Mouse (Mus musculus): ENCODE data around the gene Cnpy3. TPM values are rescaled to one million over a fixed set of nuclear protein-coding genes. Genes with fewer than 3 reads are reported as not detected.
"Not testable (repeated sequence)": the region's sequence is repeated elsewhere in the genome, so short reads cannot be mapped to it uniquely, and the experiment has no call there.

The Cnpy3 gene
- 79.1 and 88.9 TPM in 2 replicates for total RNA-seq (2014; rRNA removed)
- polyA plus RNA-seq (2015; fragmentation: Nextera tagmentation; extraction: Ambion mirVana), result 70.9 and 72.4 TPM in 2 replicates

DNA sequence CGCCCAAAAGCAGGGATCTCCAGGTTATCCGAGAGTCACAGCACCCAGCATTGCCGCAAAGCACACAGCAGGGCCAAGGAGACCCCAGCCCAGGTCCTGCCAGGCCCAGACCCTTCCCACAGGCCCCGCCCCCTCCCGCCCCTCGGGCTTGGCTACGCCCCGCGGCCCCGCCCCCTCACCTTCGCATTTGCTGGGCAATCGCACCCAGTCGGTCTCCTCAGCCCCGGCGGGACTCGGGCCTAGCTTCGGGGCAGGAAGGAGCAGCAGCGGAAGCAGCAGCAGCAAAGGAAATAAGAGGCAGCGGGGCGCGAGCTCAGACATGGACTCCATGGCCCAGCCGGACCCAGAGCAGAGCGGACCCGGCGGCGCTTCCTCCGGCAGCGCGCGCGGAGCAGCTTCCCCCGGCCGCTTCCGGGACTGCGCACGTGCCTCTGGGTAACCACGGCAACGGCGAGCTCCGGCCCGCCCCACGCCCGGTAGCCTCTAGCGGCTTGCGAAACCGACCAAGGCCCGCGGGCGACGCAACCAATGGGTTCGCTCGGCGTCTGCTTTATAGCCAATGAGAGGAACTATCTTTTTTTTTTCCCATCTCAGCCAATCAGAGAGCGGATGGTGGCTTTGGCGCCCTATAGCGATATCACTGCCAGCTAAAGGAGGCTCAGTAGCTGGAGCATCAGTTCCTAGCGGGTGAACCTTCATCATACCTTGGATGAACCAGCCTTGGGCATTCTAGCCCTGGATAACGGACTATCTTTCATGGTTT lies at the start of gene Cnpy3:
Gene Cnpy3, minus strand, starts transcription at position 421 of the 763 bp plus-strand sequence.
- peaks cover 7% of the 10 kb centered on the region; the same call in 1 of the 2 replicates for H3K4me1 ChIP-seq (ENCODE audit: insufficient read depth, low read length)
- ATAC-seq (peak; percentile 99), DNase-seq (ENCODE audit: low spot score) (peak; percentile 99)
- peak within 1 kb of the TSS; percentile 90 for H3K9ac ChIP-seq (replicated peaks; ENCODE audit: low read length)
- TF ChIP-seq CTCF (IDR thresholded peaks at IDR 0.05; ENCODE audit: low read depth), result no peak; the same call in 1 of the 2 replicates
- peak within 1 kb of the TSS; percentile 82 for H3K4me3 ChIP-seq (ENCODE audit: low read length)
- H3K27me3 ChIP-seq (ENCODE audit: insufficient read depth, low read length), result no peaks in the 10 kb centered on the region
- no peaks in the 10 kb centered on the region for H3K9me3 ChIP-seq (ENCODE audit: low read length)
- H3K4me2 ChIP-seq (ENCODE audit: low read depth, low read length), result peak within 1 kb of the TSS; percentile 67
- no peaks in the 10 kb centered on the region for H3K36me3 ChIP-seq (ENCODE audit: insufficient read depth, low read length)
- WGBS, result under 1% methylated on average over 58 of the region's 58 CpGs
- H3K27ac ChIP-seq, result peak within 1 kb of the TSS; percentile 95

DNA sequence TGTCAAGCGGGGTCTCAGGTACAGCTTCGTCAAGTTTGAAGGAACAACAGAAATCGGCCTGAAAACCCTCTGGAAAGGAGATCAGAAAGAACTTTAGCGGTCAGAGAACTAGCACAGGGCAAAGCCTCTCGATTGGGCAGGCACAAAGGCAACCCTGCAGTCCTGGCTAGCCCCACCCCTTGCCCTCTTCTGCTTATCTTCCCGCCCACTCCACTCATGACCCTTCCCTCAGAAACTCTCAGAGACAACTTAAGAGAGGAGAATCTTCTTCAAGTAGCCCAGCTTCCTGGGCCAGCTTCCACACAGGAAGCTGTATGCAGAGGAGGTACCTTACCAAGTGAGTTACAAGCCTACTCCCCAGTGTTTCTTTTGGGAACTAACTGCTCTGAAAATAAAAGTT lies 49.7 kb upstream of the Cnpy3 start:
- 87% methylated on average over 6 of the region's 6 CpGs for WGBS
- Histone ChIP-seq H3K4me3 (ENCODE audit: low read length) (no peak overlapping the region), H3K9ac (replicated peaks; ENCODE audit: low read length) (no peak overlapping the region), H3K36me3 (ENCODE audit: insufficient read depth, low read length) (peaks cover 30% of the 10 kb centered on the region), H3K4me2 (ENCODE audit: low read depth, low read length) (no peak overlapping the region), H3K4me1 (ENCODE audit: insufficient read depth, low read length) (no peaks in the 10 kb centered on the region), H3K9me3 (ENCODE audit: low read length) (no peaks in the 10 kb centered on the region), H3K27me3 (ENCODE audit: insufficient read depth, low read length) (no peaks in the 10 kb centered on the region), H3K27ac (no peak overlapping the region)
- DNase-seq (ENCODE audit: low spot score) (no peak), ATAC-seq (no peak)
- no peak for TF ChIP-seq CTCF (IDR thresholded peaks at IDR 0.05; ENCODE audit: low read depth)

DNA sequence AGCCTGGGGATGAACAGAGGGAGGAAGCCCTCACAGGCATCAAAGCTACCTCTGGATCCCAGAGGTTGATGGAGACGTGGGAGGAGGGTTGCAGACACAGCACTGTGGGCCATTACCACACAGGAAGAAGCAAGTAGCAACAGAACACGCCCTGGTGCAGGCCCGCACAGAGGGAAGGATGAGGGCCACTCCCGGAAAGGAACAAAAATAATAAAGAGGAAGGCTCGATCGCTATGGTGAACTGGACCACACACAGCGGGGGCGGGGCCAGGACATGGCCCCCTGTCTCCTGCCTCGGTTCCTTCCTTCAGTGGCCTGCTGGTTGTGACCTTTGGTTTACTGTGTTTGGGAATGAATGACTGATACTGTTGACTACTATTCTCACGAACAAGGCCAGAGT lies 47.7 kb upstream of the Cnpy3 start:
- Histone ChIP-seq H3K36me3 (ENCODE audit: insufficient read depth, low read length) (peaks cover 21% of the 10 kb centered on the region), H3K9me3 (ENCODE audit: low read length) (no peaks in the 10 kb centered on the region), H3K4me2 (ENCODE audit: low read depth, low read length) (no peak overlapping the region), H3K27ac (no peak overlapping the region), H3K9ac (replicated peaks; ENCODE audit: low read length) (no peak overlapping the region), H3K4me1 (ENCODE audit: insufficient read depth, low read length) (no peaks in the 10 kb centered on the region), H3K27me3 (ENCODE audit: insufficient read depth, low read length) (no peaks in the 10 kb centered on the region), H3K4me3 (ENCODE audit: low read length) (no peak overlapping the region)
- TF ChIP-seq CTCF (IDR thresholded peaks at IDR 0.05; ENCODE audit: low read depth), result no peak
- WGBS, result 79% methylated on average over 10 of the region's 10 CpGs
- DNase-seq (ENCODE audit: low spot score) (no peak), ATAC-seq (no peak)

- TF ChIP-seq CTCF (IDR thresholded peaks at IDR 0.05; ENCODE audit: low read depth), result no peak
- H3K9me3 ChIP-seq (ENCODE audit: low read length), result no peaks in the 10 kb centered on the region
- no peaks in the 10 kb centered on the region for H3K27me3 ChIP-seq (ENCODE audit: insufficient read depth, low read length)
- H3K9ac ChIP-seq (replicated peaks; ENCODE audit: low read length), result no peak overlapping the region
- H3K36me3 ChIP-seq (ENCODE audit: insufficient read depth, low read length), result peaks cover 21% of the 10 kb centered on the region
- no peak for DNase-seq (ENCODE audit: low spot score)
- no peak overlapping the region for H3K4me3 ChIP-seq (ENCODE audit: low read length)
- no peak for ATAC-seq
- 60% methylated on average over 6 of the region's 8 CpGs for WGBS
- no peak overlapping the region for H3K27ac ChIP-seq
- no peaks in the 10 kb centered on the region for H3K4me1 ChIP-seq (ENCODE audit: insufficient read depth, low read length)
- no peak overlapping the region for H3K4me2 ChIP-seq (ENCODE audit: low read depth, low read length)
These were observed 45.4 kb upstream of the Cnpy3 start for GRCm38 (mm10) chr17:46797386-46797785.

DNA sequence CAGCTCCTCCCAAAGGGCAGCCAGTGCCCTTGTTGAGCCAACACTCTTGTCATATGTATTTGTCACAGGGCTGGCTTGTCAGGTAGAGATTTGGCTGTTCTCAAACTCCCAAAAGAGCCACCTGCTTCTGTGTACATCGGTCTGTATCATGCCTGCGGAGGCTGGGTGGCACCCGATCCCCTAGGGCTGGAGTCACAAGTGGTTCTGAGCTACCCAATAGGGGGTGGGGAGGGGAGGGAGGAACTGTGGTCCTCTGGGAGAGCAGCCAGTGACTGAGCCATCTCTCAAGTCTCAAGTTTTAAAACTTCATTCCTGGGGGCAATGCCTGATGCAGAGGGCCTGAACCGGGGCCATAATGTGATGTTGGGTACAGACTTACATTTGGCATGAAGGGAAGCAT lies 44.7 kb upstream of the Cnpy3 start:
- no peak overlapping the region for H3K4me2 ChIP-seq (ENCODE audit: low read depth, low read length)
- no peak overlapping the region for H3K4me3 ChIP-seq (ENCODE audit: low read length)
- H3K9ac ChIP-seq (replicated peaks; ENCODE audit: low read length), result no peak overlapping the region
- DNase-seq (ENCODE audit: low spot score), result no peak
- no peak for ATAC-seq
- no peak overlapping the region for H3K27ac ChIP-seq
- no peaks in the 10 kb centered on the region for H3K27me3 ChIP-seq (ENCODE audit: insufficient read depth, low read length)
- 85% methylated on average over 4 of the region's 4 CpGs for WGBS
- H3K9me3 ChIP-seq (ENCODE audit: low read length), result no peaks in the 10 kb centered on the region
- no peak for TF ChIP-seq CTCF (IDR thresholded peaks at IDR 0.05; ENCODE audit: low read depth)
- H3K36me3 ChIP-seq (ENCODE audit: insufficient read depth, low read length), result peaks cover 21% of the 10 kb centered on the region
- no peaks in the 10 kb centered on the region for H3K4me1 ChIP-seq (ENCODE audit: insufficient read depth, low read length)

- no peaks in the 10 kb centered on the region for H3K36me3 ChIP-seq (ENCODE audit: insufficient read depth, low read length)
- no peak for ATAC-seq
- 79% methylated on average over 2 of the region's 2 CpGs for WGBS
- no peak overlapping the region for H3K4me3 ChIP-seq (ENCODE audit: low read length)
- no peaks in the 10 kb centered on the region for H3K9me3 ChIP-seq (ENCODE audit: low read length)
- H3K4me2 ChIP-seq (ENCODE audit: low read depth, low read length), result no peak overlapping the region
- no peaks in the 10 kb centered on the region for H3K27me3 ChIP-seq (ENCODE audit: insufficient read depth, low read length)
- no peak for DNase-seq (ENCODE audit: low spot score)
- H3K9ac ChIP-seq (replicated peaks; ENCODE audit: low read length), result no peak overlapping the region
- no peaks in the 10 kb centered on the region for H3K4me1 ChIP-seq (ENCODE audit: insufficient read depth, low read length)
- TF ChIP-seq CTCF (IDR thresholded peaks at IDR 0.05; ENCODE audit: low read depth), result no peak
- H3K27ac ChIP-seq, result no peak overlapping the region
These were observed 40.9 kb upstream of the Cnpy3 start for GRCm38 (mm10) chr17:46792963-46793362.

DNA sequence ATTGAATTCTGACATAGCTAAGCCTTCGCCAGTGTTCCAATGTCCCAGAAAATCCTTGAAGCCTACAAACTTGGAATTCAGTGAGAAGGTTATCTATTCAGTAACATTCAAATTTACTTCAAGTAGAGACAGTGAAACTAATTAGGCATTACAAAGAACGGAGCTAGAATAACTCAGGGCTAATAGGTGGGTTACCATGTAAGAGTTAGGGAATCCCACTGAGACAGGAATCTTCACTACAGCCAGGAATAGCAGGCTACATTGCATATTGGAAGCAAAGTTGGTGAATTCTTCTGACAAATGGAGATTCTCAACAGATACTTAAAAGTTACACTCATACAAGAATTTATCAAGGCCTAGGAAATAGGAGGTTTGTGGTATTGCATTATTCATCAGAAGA lies 36.0 kb upstream of the Cnpy3 start:
- not testable (repeated sequence) for H3K4me2 ChIP-seq (ENCODE audit: low read depth, low read length); H3K9ac ChIP-seq (replicated peaks; ENCODE audit: low read length); ATAC-seq; H3K4me3 ChIP-seq (ENCODE audit: low read length); H3K27ac ChIP-seq; H3K36me3 ChIP-seq (ENCODE audit: insufficient read depth, low read length); H3K4me1 ChIP-seq (ENCODE audit: insufficient read depth, low read length); H3K27me3 ChIP-seq (ENCODE audit: insufficient read depth, low read length); H3K9me3 ChIP-seq (ENCODE audit: low read length); DNase-seq (ENCODE audit: low spot score)
- WGBS, result 50% methylated on average over 2 of the region's 2 CpGs

Data from hindbrain, postnatal 0 days (tissue).